Mouse (Mus musculus) neural tube, embryonic 13.5 days (tissue): ENCODE data around the gene Schip1. TPM values are rescaled to one million over a fixed set of nuclear protein-coding genes. Genes with fewer than 3 reads are reported as not detected.

Experiments used
- ATAC-seq: fragments of 200-750 bp; cut with Nextera tagmentation; 2 replicates; pipeline ENCODE4 v1.8.0; 2017; ENCODE audit warnings: low read depth, mild to moderate bottlenecking, moderate TSS enrichment, moderate library complexity
- H3K27ac ChIP-seq: fragments of 300-500 bp; sonication (generic); replicated peaks from 2 replicates; pipeline ENCODE4 v1.5.1; 2015; ENCODE audit warnings: moderate library complexity, mild to moderate bottlenecking, inconsistent platforms
- H3K27me3 ChIP-seq: fragments of 300-500 bp; sonication (generic); 2 replicates; pipeline ENCODE4 v1.6.1; 2015; ENCODE audit warnings: mild to moderate bottlenecking, inconsistent platforms
- H3K36me3 ChIP-seq: fragments of 300-500 bp; sonication (generic); 2 replicates; pipeline ENCODE4 v1.6.1; 2015; ENCODE audit warnings: mild to moderate bottlenecking, inconsistent platforms
- H3K4me1 ChIP-seq: fragments of 300-500 bp; sonication (generic); replicated peaks from 2 replicates; pipeline ENCODE4 v1.6.1; 2015; ENCODE audit warnings: inconsistent platforms
- H3K4me2 ChIP-seq: fragments of 300-500 bp; sonication (generic); 2 replicates; pipeline ENCODE4 v1.6.1; 2015; ENCODE audit warnings: inconsistent platforms, mild to moderate bottlenecking, moderate library complexity
- H3K4me3 ChIP-seq: fragments of 300-500 bp; sonication (generic); 2 replicates; pipeline ENCODE4 v1.5.1; 2015; ENCODE audit warnings: mild to moderate bottlenecking, inconsistent platforms
- H3K9ac ChIP-seq: fragments of 300-500 bp; sonication (generic); 2 replicates; pipeline ENCODE4 v1.6.1; 2015; ENCODE audit warnings: moderate library complexity, mild to moderate bottlenecking, inconsistent platforms
- H3K9me3 ChIP-seq: fragments of 300-500 bp; sonication (generic); 2 replicates; pipeline ENCODE4 v1.6.1; 2016; ENCODE audit warnings: inconsistent platforms
- WGBS: fragments of 180-500 bp; shearing (Covaris S2); methylation state at CpG from one replicate; pipeline ENCODE4 v1.1.7; 2015; 5-methylcytosine and 5-hydroxymethylcytosine counted together
- polyA plus RNA-seq: library from polyadenylated mRNA; unstranded; fragments of >200 nt; fragmentation: Nextera tagmentation; extraction: Ambion mirVana; gene quantifications from 2 replicates; pipeline ENCODE4 v1.2.1, GENCODE M21; 2015

Schip1 gene
- polyA plus RNA-seq, 1 experiment from 2014 or later = 165 TPM

GRCm38 (mm10) chr3:68583771-68584511, 519.3 kb downstream of the Schip1 start:
- ATAC-seq = peak; percentile 69
- Histone ChIP-seq H3K4me2 (peak overlapping the region; percentile 43), H3K9ac (peak overlapping the region; percentile 53), H3K4me3 (no peak overlapping the region), H3K9me3 (no peaks in the 10 kb centered on the region), H3K27ac (peak overlapping the region; percentile 87), H3K36me3 (no peaks in the 10 kb centered on the region), H3K4me1 (peaks cover 93% of the 10 kb centered on the region), H3K27me3 (no peaks in the 10 kb centered on the region)
- WGBS = 22% methylated on average over 14 of the region's 14 CpGs

- ATAC-seq = no peak
- peaks cover 92% of the 10 kb centered on the region for H3K4me1 ChIP-seq
- 0 out of 2 replicates have a peak overlapping the region, but pooled peaks have one; percentile 9 for H3K27ac ChIP-seq
- no peaks in the 10 kb centered on the region for H3K36me3 ChIP-seq
- no peak overlapping the region for H3K4me3 ChIP-seq
- no peak overlapping the region for H3K4me2 ChIP-seq
- H3K9me3 ChIP-seq = no peaks in the 10 kb centered on the region
- 56% methylated on average over 4 of the region's 4 CpGs for WGBS
- H3K27me3 ChIP-seq = no peaks in the 10 kb centered on the region
- no peak overlapping the region for H3K9ac ChIP-seq
These were observed 520.6 kb downstream of the Schip1 start for GRCm38 (mm10) chr3:68585213-68585612.

GRCm38 (mm10) chr3:68586646-68587064, 522.1 kb downstream of the Schip1 start:
- H3K27me3 ChIP-seq = no peaks in the 10 kb centered on the region
- no peak overlapping the region for H3K4me2 ChIP-seq
- H3K27ac ChIP-seq = peak overlapping the region; percentile 74
- no peak; the same call in 1 of the 2 replicates for ATAC-seq
- no peaks in the 10 kb centered on the region for H3K9me3 ChIP-seq
- 0 out of 2 replicates have a peak overlapping the region, but pooled peaks have one; percentile 18 for H3K9ac ChIP-seq
- H3K36me3 ChIP-seq = no peaks in the 10 kb centered on the region
- H3K4me1 ChIP-seq = peaks cover 95% of the 10 kb centered on the region
- H3K4me3 ChIP-seq = no peak overlapping the region
- 21% methylated on average over 9 of the region's 9 CpGs for WGBS

GRCm38 (mm10) chr3:68587567-68588245, 523.1 kb downstream of the Schip1 start:
- H3K4me2 ChIP-seq = no peak overlapping the region
- H3K4me3 ChIP-seq = no peak overlapping the region
- WGBS = 29% methylated on average over 10 of the region's 10 CpGs
- peak; percentile 45 for ATAC-seq
- no peaks in the 10 kb centered on the region for H3K36me3 ChIP-seq
- H3K4me1 ChIP-seq = peaks cover 95% of the 10 kb centered on the region
- no peaks in the 10 kb centered on the region for H3K27me3 ChIP-seq
- H3K9ac ChIP-seq = no peak overlapping the region
- H3K9me3 ChIP-seq = no peaks in the 10 kb centered on the region
- peak overlapping the region; percentile 74 for H3K27ac ChIP-seq

- Histone ChIP-seq H3K4me1 (peaks cover 91% of the 10 kb centered on the region), H3K27me3 (no peaks in the 10 kb centered on the region), H3K9me3 (no peaks in the 10 kb centered on the region), H3K4me3 (no peak overlapping the region), H3K27ac (peak overlapping the region; percentile 23), H3K4me2 (no peak overlapping the region), H3K9ac (0 out of 2 replicates have a peak overlapping the region, but pooled peaks have one; percentile 26), H3K36me3 (no peaks in the 10 kb centered on the region)
- WGBS = 79% methylated on average over 9 of the region's 9 CpGs
- no peak for ATAC-seq
These were observed 524.7 kb downstream of the Schip1 start for GRCm38 (mm10) chr3:68589220-68589840.

- Histone ChIP-seq H3K4me2 (no peak overlapping the region), H3K4me3 (no peak overlapping the region), H3K9ac (peak overlapping the region; percentile 31; the same call in 1 of the 2 replicates), H3K4me1 (peaks cover 92% of the 10 kb centered on the region), H3K36me3 (no peaks in the 10 kb centered on the region), H3K27me3 (no peaks in the 10 kb centered on the region), H3K9me3 (no peaks in the 10 kb centered on the region), H3K27ac (peak overlapping the region; percentile 59; the same call in 1 of the 2 replicates)
- WGBS = 29% methylated on average over 8 of the region's 8 CpGs
- ATAC-seq = peak; percentile 24; the same call in 1 of the 2 replicates
These were observed 525.8 kb downstream of the Schip1 start for GRCm38 (mm10) chr3:68590436-68590835.

GRCm38 (mm10) chr3:68592575-68592974, 528.0 kb downstream of the Schip1 start:
- H3K9me3 ChIP-seq = no peaks in the 10 kb centered on the region

GRCm38 (mm10) chr3:68593073-68593867, 528.7 kb downstream of the Schip1 start:
- Histone ChIP-seq H3K4me2 (no peak overlapping the region), H3K4me1 (peaks cover 69% of the 10 kb centered on the region), H3K27ac (0 out of 2 replicates have a peak overlapping the region, but pooled peaks have one; percentile 18), H3K9ac (no peak overlapping the region), H3K4me3 (no peak overlapping the region), H3K9me3 (no peaks in the 10 kb centered on the region), H3K36me3 (peaks cover 6% of the 10 kb centered on the region), H3K27me3 (no peaks in the 10 kb centered on the region)
- WGBS = 74% methylated on average over 12 of the region's 12 CpGs
- ATAC-seq = no peak

More at GRCm38 (mm10) chr3:68592575-68592974, 528.0 kb downstream of the Schip1 start:
- ATAC-seq = no peak
- 87% methylated on average over 10 of the region's 10 CpGs for WGBS
- H3K4me3 ChIP-seq = no peak overlapping the region
- H3K4me2 ChIP-seq = no peak overlapping the region
- peaks cover 6% of the 10 kb centered on the region for H3K36me3 ChIP-seq
- no peaks in the 10 kb centered on the region for H3K27me3 ChIP-seq
- peaks cover 76% of the 10 kb centered on the region for H3K4me1 ChIP-seq
- H3K27ac ChIP-seq = no peak overlapping the region
- H3K9ac ChIP-seq = no peak overlapping the region

GRCm38 (mm10) chr3:68595316-68595925, 530.8 kb downstream of the Schip1 start:
- Histone ChIP-seq H3K36me3 (peaks cover 6% of the 10 kb centered on the region), H3K27me3 (no peaks in the 10 kb centered on the region), H3K9me3 (no peaks in the 10 kb centered on the region), H3K4me1 (peaks cover 49% of the 10 kb centered on the region), H3K4me3 (no peak overlapping the region), H3K27ac (no peak overlapping the region), H3K9ac (no peak overlapping the region), H3K4me2 (no peak overlapping the region)
- ATAC-seq = no peak
- 65% methylated on average over 10 of the region's 10 CpGs for WGBS

GRCm38 (mm10) chr3:68596938-68597337, 532.3 kb downstream of the Schip1 start:
- no peak overlapping the region for H3K4me2 ChIP-seq
- H3K27me3 ChIP-seq = no peaks in the 10 kb centered on the region
- ATAC-seq = no peak
- peaks cover 6% of the 10 kb centered on the region for H3K36me3 ChIP-seq
- no peak overlapping the region for H3K9ac ChIP-seq
- peaks cover 38% of the 10 kb centered on the region for H3K4me1 ChIP-seq
- H3K9me3 ChIP-seq = no peaks in the 10 kb centered on the region
- WGBS = 88% methylated on average over 4 of the region's 4 CpGs
- H3K27ac ChIP-seq = no peak overlapping the region
- H3K4me3 ChIP-seq = no peak overlapping the region

GRCm38 (mm10) chr3:68602891-68603290, 538.3 kb downstream of the Schip1 start:
- no peaks in the 10 kb centered on the region for H3K36me3 ChIP-seq
- H3K9ac ChIP-seq = no peak overlapping the region
- no peak overlapping the region for H3K4me2 ChIP-seq
- no peaks in the 10 kb centered on the region for H3K9me3 ChIP-seq
- H3K27me3 ChIP-seq = no peaks in the 10 kb centered on the region
- 69% methylated on average over 9 of the region's 9 CpGs for WGBS
- no peak overlapping the region for H3K4me3 ChIP-seq
- H3K27ac ChIP-seq = no peak overlapping the region
- H3K4me1 ChIP-seq = peaks cover 45% of the 10 kb centered on the region
- ATAC-seq = no peak
